Mouse (Mus musculus): ENCODE results near the gene Cops7b.

The Cops7b gene

DNA sequence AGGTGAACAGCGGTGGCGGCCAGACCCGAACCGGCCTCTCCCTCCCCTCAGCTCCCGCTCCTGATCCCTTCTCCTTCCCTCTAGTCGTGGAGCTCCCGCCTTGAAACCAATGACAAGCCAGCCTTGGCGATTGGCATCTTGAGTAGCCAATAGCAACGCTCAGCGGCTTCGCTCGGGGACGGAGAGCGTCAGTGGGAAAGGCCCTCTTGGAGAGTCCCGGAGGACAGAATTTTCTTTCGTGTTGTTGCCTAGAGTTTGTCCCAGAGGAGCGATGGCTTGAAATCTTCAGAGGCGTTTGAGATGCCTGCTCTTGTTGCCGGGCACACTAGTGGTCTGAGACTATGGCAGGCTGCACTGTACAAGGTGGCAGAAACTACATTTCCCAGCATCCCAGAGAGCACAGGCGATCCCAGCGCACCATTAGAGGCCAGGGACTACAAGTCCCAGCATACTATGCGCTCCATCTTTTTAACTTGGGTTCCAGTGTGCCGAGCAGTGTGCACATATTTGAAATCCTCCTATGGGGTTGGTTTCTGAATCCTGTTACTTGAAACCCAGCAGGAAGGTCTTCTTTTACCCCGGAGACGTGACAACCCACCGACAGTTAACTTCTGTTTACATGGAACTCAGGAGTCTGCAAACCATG, at the start of gene Cops7b, which contains the start of gene Pde6d:
TSS of gene Cops7b (plus strand) at position 454 of the 646 bp plus-strand sequence.
TSS of gene Pde6d (minus strand) at position 179 of the 646 bp plus-strand sequence.
- in situ Hi-C loops (cut with MboI; ENCODE audit: low pct_unique_long_range_greater_than_20kb in 1 of 2, low sequenced_read_pairs in 2 of 2, unreplicated experiment in 1 of 2) = no loop called here

DNA sequence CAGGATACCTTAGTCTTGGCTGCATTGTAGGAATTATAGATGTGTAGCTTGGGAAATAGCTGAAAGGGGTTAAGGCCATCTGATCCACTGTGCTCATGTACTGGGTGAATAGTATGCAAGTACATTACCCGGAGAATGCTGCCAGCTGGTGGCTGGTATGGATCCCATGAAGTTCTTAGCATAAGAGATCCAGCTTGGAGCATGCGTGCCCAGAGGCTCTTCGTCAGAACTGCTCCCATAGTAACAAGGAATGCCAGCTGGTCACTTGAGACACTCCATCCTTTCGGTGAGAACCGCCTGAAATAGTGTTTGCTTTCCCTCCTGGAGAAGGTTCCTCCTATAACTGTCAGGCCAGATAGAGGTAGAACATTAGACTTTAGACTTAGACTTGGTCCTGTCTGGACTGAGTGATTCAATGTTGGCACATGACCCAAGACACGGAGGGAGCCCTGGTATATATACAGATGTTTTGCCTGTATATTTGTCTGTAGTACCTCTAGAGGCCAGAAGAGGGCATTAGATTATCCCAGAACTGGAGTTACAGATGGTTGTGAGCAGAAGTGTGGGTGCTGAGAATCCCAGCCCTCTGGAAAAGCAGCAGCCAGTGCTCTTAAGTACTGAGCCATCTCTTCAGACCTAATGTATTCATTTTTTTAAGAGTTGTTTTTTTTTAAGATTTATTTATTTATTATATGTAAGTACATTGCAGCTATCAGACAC, 49.1 kb upstream of the Cops7b start:
- in situ Hi-C loops (cut with MboI; ENCODE audit: low pct_unique_long_range_greater_than_20kb in 1 of 2, low sequenced_read_pairs in 2 of 2, unreplicated experiment in 1 of 2) = no loop called here

DNA sequence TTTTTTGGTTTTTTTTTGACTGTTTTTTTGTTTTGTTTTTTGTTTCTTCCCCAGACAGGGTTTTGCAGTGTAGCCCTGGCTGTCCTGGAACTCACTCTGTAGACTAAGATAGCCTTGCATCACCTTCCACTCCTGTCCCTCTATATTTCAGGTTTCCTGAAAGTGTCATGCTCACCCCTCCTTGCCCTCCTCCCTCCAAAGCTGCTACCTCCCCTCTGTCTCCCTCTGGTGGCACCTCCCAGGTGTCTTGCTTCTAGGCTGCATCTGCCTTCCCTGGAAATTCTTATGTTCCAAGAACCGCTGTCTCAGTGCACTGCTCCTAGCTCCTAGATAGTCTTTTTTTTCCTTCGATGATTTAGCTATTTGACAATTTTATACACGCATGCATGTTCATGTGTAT, 44.3 kb upstream of the Cops7b start:
- in situ Hi-C loops (cut with MboI; ENCODE audit: low pct_unique_long_range_greater_than_20kb in 1 of 2, low sequenced_read_pairs in 2 of 2, unreplicated experiment in 1 of 2) = loop anchor here in 1 of 2 experiments (5.0 kb wide), 1 partner anchor 36 kb away; no protein-coding TSS in a partner anchor

DNA sequence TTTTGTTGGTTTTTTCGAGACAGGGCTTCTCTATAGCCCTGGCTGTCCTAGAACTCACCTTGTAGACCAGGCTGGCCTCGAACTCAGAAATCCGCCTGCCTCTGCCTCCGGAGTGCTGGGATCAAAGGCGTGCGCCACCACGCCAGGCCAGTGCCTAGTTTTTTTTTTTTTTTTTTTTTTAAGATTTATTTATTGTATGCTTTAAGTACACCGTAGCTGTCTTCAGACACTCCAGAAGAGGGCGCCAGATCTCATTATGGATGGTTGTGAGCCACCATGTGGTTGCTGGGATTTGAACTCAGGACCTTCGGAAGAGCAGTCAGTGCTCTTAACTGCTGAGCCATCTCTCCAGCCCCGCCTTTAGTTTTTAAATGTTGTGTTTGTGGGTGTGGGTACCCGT, 43.1 kb upstream of the Cops7b start:
- in situ Hi-C loops (cut with MboI; ENCODE audit: low pct_unique_long_range_greater_than_20kb in 1 of 2, low sequenced_read_pairs in 2 of 2, unreplicated experiment in 1 of 2) = loop anchor here in 1 of 2 experiments (5.0 kb wide), 1 partner anchor 37 kb away; no protein-coding TSS in a partner anchor

DNA sequence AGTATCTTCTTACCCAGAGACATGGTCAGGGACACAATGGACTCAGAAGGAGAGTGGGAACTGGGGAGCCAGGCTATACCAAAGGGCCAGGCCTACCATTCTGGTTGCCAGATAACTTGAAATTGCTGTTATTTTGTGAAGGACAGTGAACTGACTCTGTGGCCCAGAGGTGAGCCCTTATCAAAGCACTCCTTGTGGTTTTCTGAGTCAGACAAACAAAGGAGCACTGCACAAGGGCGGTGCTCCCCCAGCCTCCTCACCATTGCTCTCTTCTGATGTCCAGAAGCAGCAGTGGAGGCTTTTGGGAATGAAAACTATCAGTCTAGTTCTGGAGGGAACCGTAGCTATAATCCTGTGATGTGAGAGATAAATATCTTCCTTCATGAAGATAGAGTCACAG, 40.1 kb upstream of the Cops7b start:
- in situ Hi-C loops (cut with MboI; ENCODE audit: low pct_unique_long_range_greater_than_20kb in 1 of 2, low sequenced_read_pairs in 2 of 2, unreplicated experiment in 1 of 2) = no loop called here

DNA sequence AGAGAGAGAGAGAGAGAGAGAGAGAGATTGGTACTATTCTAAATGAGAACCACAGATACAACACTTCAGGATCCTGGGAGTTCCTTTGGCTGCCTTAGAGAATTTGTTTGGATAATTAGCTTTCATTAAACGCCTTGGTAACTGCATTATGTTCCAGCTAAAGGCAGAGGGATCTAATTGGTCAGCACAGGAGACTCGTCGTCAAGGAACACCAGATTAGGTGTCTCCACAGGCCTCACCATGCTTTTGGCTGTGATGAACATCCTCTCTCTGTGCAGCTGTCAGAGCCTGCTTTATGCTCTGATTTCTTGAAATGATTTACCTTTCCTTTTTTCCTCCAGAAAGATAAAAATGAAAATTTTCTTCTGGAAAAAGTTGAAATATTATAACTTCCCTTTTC, 35.9 kb upstream of the Cops7b start:
- in situ Hi-C loops (cut with MboI; ENCODE audit: low pct_unique_long_range_greater_than_20kb in 1 of 2, low sequenced_read_pairs in 2 of 2, unreplicated experiment in 1 of 2) = no loop called here

DNA sequence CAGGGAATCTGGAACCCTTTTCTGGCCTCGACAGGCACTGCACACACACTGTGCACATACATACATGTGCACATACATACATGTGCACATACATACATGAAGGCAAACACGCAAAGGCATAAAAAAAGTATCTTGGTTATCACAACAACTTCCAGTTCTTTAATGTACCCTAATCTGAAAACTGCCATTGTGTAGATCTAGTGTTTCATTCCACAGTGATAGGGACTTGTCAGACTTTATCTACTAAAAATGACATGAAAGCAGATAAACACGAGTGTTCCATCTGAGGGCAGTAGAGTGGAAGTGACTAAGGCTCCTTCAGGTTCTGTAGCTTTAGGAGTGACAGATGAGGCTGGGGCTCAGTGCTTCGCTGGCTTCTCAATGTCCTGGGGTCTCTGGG, 31.4 kb upstream of the Cops7b start:
- in situ Hi-C loops (cut with MboI; ENCODE audit: low pct_unique_long_range_greater_than_20kb in 1 of 2, low sequenced_read_pairs in 2 of 2, unreplicated experiment in 1 of 2) = no loop called here

DNA sequence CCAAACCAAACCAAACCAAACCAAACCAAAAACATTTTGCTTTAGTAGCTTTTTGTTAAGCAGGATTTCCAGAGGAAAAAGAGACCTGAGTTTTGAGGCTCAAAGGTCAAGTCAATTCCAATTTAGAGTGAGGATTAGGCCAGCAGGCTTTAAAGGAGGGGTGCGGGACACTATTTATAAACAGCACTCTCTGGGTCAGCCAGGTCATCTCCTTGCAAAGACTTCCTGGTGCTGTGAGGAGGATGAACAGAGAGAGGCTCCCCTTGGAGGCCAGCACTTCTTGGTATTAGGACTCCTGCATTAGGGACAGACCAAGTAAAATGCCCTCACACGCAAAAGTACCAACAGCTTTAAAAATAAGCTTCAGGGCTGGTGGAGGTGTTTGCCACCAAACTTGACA, 30.8 kb upstream of the Cops7b start:
- in situ Hi-C loops (cut with MboI; ENCODE audit: low pct_unique_long_range_greater_than_20kb in 1 of 2, low sequenced_read_pairs in 2 of 2, unreplicated experiment in 1 of 2) = no loop called here

DNA sequence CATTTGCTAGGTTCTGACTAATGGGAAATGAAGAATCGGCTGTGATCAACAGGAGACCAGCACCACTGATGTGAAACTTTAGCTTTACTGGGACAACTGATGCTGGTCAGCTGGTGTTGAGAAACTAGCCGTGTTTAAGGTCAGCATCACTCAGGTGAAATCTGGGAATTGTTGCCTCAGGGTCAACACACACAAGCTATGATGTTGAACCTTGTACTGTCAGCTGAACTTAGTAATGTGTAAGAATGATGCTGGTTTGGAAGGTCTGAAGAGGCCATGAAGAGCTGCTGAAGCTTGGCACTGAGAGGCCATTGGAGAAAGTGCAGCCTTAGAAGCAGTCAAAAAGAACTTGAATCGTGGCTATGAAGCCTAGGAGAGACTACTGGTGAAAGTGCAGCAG, 27.0 kb upstream of the Cops7b start:
- in situ Hi-C loops (cut with MboI; ENCODE audit: low pct_unique_long_range_greater_than_20kb in 1 of 2, low sequenced_read_pairs in 2 of 2, unreplicated experiment in 1 of 2) = no loop called here

DNA sequence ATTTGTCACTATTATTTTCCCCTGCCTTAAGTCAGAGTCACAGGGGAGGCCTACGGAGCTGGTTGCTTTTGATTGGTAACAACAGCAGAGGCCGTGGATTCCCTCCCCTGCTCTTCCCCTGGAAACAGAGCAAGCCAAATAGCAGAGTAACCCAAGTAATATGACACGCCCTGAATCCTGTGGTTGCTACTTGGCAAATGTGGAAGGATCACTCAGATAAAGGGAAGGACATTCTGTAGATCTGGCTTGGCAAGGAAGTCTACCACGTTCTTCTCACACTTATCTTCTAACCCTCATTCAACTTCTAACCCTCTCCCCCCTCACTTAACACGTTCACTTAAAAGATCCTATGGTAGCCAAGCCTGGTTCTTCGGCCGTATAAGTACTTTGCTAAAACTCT, 24.8 kb upstream of the Cops7b start:
- in situ Hi-C loops (cut with MboI; ENCODE audit: low pct_unique_long_range_greater_than_20kb in 1 of 2, low sequenced_read_pairs in 2 of 2, unreplicated experiment in 1 of 2) = no loop called here

DNA sequence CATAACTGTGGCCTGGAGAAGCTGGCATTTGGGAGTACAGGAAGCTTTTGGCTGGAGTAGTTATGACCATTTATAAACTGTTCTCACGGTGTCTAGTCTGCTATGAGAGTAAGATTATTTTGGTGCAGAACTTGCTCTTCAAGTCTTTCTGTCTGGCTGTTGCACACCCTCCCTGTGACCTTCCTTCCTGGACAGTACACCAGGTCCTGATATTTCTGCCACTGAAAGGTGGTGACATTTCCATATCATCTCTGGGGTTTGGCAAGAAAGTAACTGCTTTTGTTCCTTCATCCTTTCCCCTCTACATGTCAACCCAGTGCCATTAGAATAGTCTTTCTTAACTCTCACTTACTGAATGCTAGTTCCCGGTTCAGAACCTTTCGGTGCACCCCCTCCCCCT, 23.5 kb upstream of the Cops7b start:
- in situ Hi-C loops (cut with MboI; ENCODE audit: low pct_unique_long_range_greater_than_20kb in 1 of 2, low sequenced_read_pairs in 2 of 2, unreplicated experiment in 1 of 2) = no loop called here

DNA sequence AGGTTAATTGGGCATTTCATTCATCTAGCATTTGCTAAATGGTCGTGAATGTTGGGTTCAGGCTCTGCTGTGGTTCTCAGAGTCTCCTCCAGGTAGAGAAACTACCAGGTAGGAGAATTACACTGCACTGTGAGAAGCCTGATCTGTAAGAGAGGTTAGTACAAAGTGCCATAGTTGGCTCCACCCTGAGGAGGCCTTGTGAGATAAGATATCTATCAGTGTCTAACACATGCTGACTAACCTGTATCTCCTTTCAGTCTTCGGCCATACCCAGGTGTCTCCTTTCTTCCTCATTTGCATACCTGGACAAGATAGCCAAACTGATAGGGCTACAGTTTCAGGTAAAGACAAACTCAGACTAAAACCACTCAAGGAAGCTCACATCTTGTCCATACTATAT, 20.0 kb upstream of the Cops7b start:
- in situ Hi-C loops (cut with MboI; ENCODE audit: low pct_unique_long_range_greater_than_20kb in 1 of 2, low sequenced_read_pairs in 2 of 2, unreplicated experiment in 1 of 2) = no loop called here

DNA sequence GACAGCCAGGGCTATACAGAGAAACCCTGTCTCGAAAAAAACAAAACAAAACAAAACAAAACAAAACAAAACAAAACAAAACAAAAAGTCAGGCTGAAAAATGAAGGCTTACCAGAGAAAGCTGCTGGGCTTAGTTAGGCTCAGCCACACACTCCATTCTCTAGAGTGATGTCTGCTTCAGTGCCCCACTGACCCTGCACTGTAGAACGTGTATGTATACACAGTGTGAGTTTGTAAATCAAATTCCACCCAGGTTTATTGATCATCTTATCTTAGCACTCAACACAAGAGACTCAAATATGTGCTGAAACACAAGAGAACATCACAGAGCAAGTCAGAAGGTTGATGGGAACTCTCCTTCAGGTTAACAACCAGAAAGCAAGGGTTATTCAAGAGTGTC, 14.3 kb upstream of the Cops7b start:
- in situ Hi-C loops (cut with MboI; ENCODE audit: low pct_unique_long_range_greater_than_20kb in 1 of 2, low sequenced_read_pairs in 2 of 2, unreplicated experiment in 1 of 2) = no loop called here

DNA sequence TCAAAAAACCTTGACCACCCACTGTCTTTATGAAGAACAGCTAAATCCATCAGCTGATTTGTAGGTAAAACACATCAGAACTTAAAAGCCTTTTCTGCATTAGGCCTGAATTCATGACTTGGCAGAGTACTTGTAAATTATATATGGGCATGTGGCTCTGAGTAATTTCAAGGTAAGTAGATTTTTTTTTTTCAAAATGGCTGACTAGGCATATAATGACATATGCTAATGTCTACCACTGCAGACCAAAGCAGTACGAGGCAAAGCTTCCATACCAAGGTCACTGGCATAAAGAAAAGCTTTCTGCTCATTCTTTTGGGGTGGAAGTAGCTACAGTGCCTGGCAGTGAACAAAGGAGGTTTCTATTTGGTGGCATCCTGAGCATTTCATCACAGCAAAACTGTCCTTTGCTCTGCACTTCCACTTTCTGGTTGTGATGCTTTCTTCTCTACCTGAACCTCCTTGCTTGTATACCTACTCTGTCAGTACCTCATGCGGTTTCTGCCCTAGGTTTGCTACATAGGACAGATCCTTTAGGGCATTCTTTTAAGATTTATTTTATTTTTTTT, 13.3 kb upstream of the Cops7b start:
- in situ Hi-C loops (cut with MboI; ENCODE audit: low pct_unique_long_range_greater_than_20kb in 1 of 2, low sequenced_read_pairs in 2 of 2, unreplicated experiment in 1 of 2) = no loop called here

DNA sequence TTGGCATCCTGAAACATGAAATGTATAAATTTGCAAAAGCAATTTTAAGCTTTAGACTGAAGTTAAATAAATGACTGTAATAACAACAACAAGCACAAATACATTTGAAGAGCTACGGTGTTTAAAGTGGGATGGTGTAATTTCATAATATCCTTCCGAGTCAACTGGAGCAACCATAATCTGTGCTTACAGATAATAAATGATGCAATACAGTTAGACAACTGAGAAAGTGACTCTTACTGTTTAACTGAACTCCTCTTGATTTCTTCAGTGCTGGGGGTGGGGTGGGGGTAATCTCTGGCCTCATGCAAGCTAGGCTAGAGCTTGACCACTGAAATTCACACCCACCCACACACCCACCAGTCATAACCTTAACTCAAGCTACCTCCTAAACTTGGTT, 11.3 kb upstream of the Cops7b start:
- in situ Hi-C loops (cut with MboI; ENCODE audit: low pct_unique_long_range_greater_than_20kb in 1 of 2, low sequenced_read_pairs in 2 of 2, unreplicated experiment in 1 of 2) = no loop called here

DNA sequence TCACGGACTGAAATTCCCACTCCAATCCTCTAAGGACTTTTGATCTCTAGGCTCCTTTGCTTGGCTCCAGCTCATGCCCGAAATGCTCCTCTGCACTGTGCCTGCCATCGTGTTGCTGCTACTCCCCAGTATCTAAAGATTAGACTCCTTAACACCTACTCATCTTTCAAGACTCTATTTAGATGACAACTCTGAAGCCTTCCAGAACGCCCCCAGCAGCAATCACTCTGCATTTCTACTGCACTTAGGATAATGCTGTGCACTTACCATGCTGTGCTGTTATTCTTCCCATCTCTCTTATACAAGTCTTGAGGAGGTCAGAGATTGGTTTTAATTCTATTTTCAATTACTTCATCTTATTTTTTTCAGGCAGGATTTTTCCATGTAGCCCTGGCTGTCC, 10.8 kb upstream of the Cops7b start:
- in situ Hi-C loops (cut with MboI; ENCODE audit: low pct_unique_long_range_greater_than_20kb in 1 of 2, low sequenced_read_pairs in 2 of 2, unreplicated experiment in 1 of 2) = no loop called here

DNA sequence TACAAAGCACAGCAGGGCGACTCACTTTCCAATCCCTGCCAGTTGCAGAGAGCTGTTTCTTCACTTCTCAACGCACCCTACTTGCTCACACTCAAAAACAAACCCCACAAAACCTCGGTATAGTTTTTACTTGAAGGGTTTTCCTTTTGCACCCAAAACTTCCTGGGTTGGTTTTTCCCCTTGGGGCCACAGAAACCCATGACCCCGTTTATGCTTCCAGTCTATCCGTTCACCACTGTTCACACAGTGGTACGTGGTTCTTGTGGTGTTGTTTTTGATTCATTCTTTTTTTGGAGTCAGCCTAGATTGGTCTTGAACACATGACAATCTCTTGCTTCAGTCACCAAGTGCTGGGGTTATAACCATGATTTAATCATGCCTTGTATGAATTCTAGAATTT, 2.3 kb upstream of the Cops7b start:
- in situ Hi-C loops (cut with MboI; ENCODE audit: low pct_unique_long_range_greater_than_20kb in 1 of 2, low sequenced_read_pairs in 2 of 2, unreplicated experiment in 1 of 2) = no loop called here

DNA sequence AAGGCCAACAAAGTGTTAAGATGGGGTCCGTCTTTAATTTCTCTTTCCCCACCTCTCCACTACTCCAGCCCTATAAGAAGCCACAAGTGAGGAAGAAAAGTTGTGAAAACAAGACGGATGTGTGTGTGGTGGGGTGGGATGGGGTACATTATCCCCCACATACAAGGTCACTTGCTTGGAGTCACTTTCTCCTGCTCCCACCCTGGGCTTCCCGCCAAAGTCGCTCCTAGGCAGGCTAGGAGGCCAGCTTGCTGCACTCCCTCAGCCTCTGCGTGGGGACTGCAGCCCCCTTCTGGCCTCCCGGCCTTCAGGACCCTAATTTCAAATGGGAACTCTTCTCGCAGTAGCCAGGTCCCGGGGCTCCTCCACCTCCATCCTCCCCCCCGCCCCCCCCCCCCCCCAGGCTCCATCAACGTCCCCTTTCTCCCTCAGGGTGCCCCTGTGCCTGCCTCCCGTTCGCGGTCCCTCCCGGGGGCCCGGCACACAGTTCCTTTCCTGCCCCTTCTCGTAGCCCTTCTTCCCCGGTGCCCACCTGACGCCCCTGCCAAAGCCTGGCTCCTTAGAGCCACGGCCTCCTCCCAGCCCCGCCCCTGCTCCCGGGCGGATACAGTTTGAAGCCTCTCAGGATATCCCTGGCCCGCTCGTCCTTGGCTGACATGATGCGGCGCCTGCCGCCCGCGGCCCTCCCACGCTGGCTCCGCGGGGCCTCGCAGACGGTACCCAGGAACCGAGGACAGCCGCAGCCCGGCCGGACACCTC, 833 bp upstream of the Cops7b start:
- in situ Hi-C loops (cut with MboI; ENCODE audit: low pct_unique_long_range_greater_than_20kb in 1 of 2, low sequenced_read_pairs in 2 of 2, unreplicated experiment in 1 of 2) = no loop called here

DNA sequence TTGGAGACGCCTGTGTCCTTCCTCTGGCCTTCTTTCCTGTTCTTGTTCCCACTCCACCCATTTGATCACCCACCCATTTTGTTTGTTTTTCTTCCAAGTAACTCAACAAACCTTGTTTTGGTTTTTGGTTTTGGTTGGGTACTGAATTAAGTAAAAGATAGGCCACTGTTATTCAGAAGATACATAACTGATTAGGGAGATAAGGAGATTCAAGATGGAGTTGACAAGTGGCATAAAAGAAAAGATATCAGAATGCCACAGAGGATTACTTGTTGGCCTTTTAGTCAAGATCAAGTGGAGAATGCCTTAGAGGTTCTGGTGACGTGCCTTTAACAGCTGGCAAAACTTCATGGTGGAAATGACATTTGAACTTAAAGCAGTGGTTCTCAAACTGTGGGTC, 1.0 kb downstream of the Cops7b start:
- in situ Hi-C loops (cut with MboI; ENCODE audit: low pct_unique_long_range_greater_than_20kb in 1 of 2, low sequenced_read_pairs in 2 of 2, unreplicated experiment in 1 of 2) = no loop called here

Measured in mouse embryonic stem cell (cell line).